Mouse (Mus musculus) heart, adult 2 months (tissue): Measurements from ENCODE around the gene Cant1.

Experiments
- CTCF ChIP-seq: fragments of 200-600 bp; IDR thresholded peaks from 2 replicates; pipeline ENCODE4 v1.8.1; 2022; ENCODE audit warnings: antibody characterized with exemption, mild to moderate bottlenecking, moderate library complexity
- EP300 ChIP-seq: fragments of 200-500 bp; IDR thresholded peaks from 2 replicates; pipeline ENCODE4 v1.6.1; 2011; ENCODE audit warnings: low read depth, low read length, control low read depth; ENCODE audit not compliant: insufficient read depth
- POLR2A ChIP-seq: fragments of 200-500 bp; IDR thresholded peaks from 2 replicates; pipeline ENCODE4 v1.6.1; 2011; ENCODE audit warnings: mild to moderate bottlenecking, low read depth, low read length, control low read depth; ENCODE audit not compliant: insufficient read depth

- TF ChIP-seq POLR2A: no peak
- no peak for TF ChIP-seq CTCF
- TF ChIP-seq EP300: no peak
Observed at GRCm38 (mm10) chr11:118397806-118398530, 20.9 kb downstream of the Cant1 start.
